Mouse (Mus musculus) E14TG2a.4 (cell line): ENCODE data around the gene Vangl2.

Experiments
- CTCF ChIP-seq: conservative IDR thresholded peaks from 2 replicates; pipeline ENCODE4 v1.5.1; 2014; ENCODE audit warnings: low read length
- NANOG ChIP-seq: IDR thresholded peaks from 2 replicates; pipeline ENCODE4 v1.6.1; 2014; ENCODE audit warnings: borderline replicate concordance, low read length, mixed read lengths
- POU5F1 ChIP-seq: IDR thresholded peaks from 2 replicates; pipeline ENCODE4 v1.6.1; 2014; ENCODE audit warnings: low read length, borderline replicate concordance

DNA sequence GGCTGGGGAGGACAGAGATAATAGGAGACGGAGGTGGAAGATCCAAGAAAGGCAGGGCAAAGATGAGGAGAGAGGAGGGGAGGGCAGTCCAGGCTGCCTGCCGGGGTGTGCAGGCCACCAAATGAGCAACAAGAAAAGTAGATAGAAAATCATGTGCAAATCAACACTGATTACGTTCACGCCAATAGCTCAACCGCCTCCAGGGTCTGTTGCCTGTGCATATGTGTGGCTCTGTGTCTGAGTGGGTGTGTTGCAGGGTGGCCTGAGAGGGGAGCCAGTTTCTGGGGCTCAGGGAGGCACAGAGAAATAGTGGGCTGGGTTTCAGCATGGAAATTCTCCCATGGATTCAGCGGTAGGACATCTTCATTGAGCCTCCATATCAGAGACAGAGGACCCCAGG, 30.1 kb upstream of the Vangl2 start:
- TF ChIP-seq CTCF: no peak
- no peak for TF ChIP-seq POU5F1
- no peak for TF ChIP-seq NANOG
